Mouse (Mus musculus) E14TG2a.4 (cell line): ENCODE results near the gene Inhbc.

ENCODE experiments used
- H3K27me3 ChIP-seq: 2 replicates; pipeline ENCODE4 v1.6.1; 2014; ENCODE audit warnings: low read length, control low read depth; ENCODE audit not compliant: insufficient read depth
- H3K36me3 ChIP-seq: 2 replicates; pipeline ENCODE4 v1.6.1; 2014; ENCODE audit warnings: low read length, control low read depth; ENCODE audit not compliant: insufficient read depth
- H3K4me1 ChIP-seq: replicated peaks from 2 replicates; pipeline ENCODE4 v1.6.1; 2014; ENCODE audit warnings: low read depth, low read length, control low read depth
- H3K4me3 ChIP-seq: replicated peaks from 2 replicates; pipeline ENCODE4 v1.5.1; 2014; ENCODE audit warnings: mild to moderate bottlenecking, low read length
- H3K9me3 ChIP-seq: 2 replicates; pipeline ENCODE4 v1.6.1; 2014; ENCODE audit warnings: low read length, control low read depth
- CTCF ChIP-seq: conservative IDR thresholded peaks from 2 replicates; pipeline ENCODE4 v1.5.1; 2014; ENCODE audit warnings: low read length
- NANOG ChIP-seq: IDR thresholded peaks from 2 replicates; pipeline ENCODE4 v1.6.1; 2014; ENCODE audit warnings: borderline replicate concordance, low read length, mixed read lengths
- POU5F1 ChIP-seq: IDR thresholded peaks from 2 replicates; pipeline ENCODE4 v1.6.1; 2014; ENCODE audit warnings: low read length, borderline replicate concordance

Inhbc gene

GRCm38 (mm10) chr10:127326017-127326801 lies 44.0 kb downstream of the Inhbc start:
- H3K27me3 ChIP-seq: peaks cover 59% of the 10 kb centered on the region
- no peak for TF ChIP-seq CTCF
- TF ChIP-seq NANOG: no peak
- TF ChIP-seq POU5F1: no peak
- peaks cover 95% of the 10 kb centered on the region for H3K4me1 ChIP-seq
- peaks cover 27% of the 10 kb centered on the region for H3K36me3 ChIP-seq
- H3K4me3 ChIP-seq: peak overlapping the region; percentile 76
- no peaks in the 10 kb centered on the region for H3K9me3 ChIP-seq

GRCm38 (mm10) chr10:127325454-127326016 lies 44.7 kb downstream of the Inhbc start:
- Histone ChIP-seq H3K27me3 (peaks cover 63% of the 10 kb centered on the region), H3K4me3 (peak overlapping the region; percentile 76), H3K36me3 (peaks cover 20% of the 10 kb centered on the region), H3K9me3 (no peaks in the 10 kb centered on the region), H3K4me1 (peaks cover 91% of the 10 kb centered on the region)
- TF ChIP-seq POU5F1: no peak
- TF ChIP-seq NANOG: no peak
- no peak for TF ChIP-seq CTCF

- no peaks in the 10 kb centered on the region for H3K9me3 ChIP-seq
- 0 out of 2 replicates have a peak overlapping the region, but pooled peaks have one; percentile 39 for H3K4me3 ChIP-seq
- TF ChIP-seq NANOG: no peak
- TF ChIP-seq CTCF: peak; percentile 66
- H3K27me3 ChIP-seq: peaks cover 63% of the 10 kb centered on the region
- peaks cover 10% of the 10 kb centered on the region for H3K36me3 ChIP-seq
- peaks cover 81% of the 10 kb centered on the region for H3K4me1 ChIP-seq
Measured at GRCm38 (mm10) chr10:127324495-127324894, 45.7 kb downstream of the Inhbc start.

- TF ChIP-seq CTCF: no peak
- no peak for TF ChIP-seq NANOG
- TF ChIP-seq POU5F1: no peak
- Histone ChIP-seq H3K4me3 (0 out of 2 replicates have a peak overlapping the region, but pooled peaks have one; percentile 10), H3K27me3 (peaks cover 63% of the 10 kb centered on the region)
Measured at GRCm38 (mm10) chr10:127323131-127323855, 46.9 kb downstream of the Inhbc start.

GRCm38 (mm10) chr10:127322669-127323068 lies 47.6 kb downstream of the Inhbc start:
- no peaks in the 10 kb centered on the region for H3K36me3 ChIP-seq
- peak overlapping the region; percentile 49 for H3K4me3 ChIP-seq
- TF ChIP-seq POU5F1: no peak
- no peak for TF ChIP-seq NANOG
- no peak for TF ChIP-seq CTCF
- peaks cover 63% of the 10 kb centered on the region for H3K4me1 ChIP-seq
- H3K9me3 ChIP-seq: no peaks in the 10 kb centered on the region
- peaks cover 58% of the 10 kb centered on the region for H3K27me3 ChIP-seq

More at GRCm38 (mm10) chr10:127323131-127323855, 46.9 kb downstream of the Inhbc start:
- Histone ChIP-seq H3K36me3 (no peaks in the 10 kb centered on the region), H3K9me3 (no peaks in the 10 kb centered on the region), H3K4me1 (peaks cover 69% of the 10 kb centered on the region)

- Histone ChIP-seq H3K4me1 (peaks cover 58% of the 10 kb centered on the region), H3K9me3 (no peaks in the 10 kb centered on the region), H3K27me3 (peaks cover 54% of the 10 kb centered on the region), H3K4me3 (peak overlapping the region; percentile 49), H3K36me3 (no peaks in the 10 kb centered on the region)
- TF ChIP-seq CTCF: no peak
- TF ChIP-seq NANOG: no peak
- TF ChIP-seq POU5F1: no peak
Measured at GRCm38 (mm10) chr10:127322178-127322577, 48.1 kb downstream of the Inhbc start.

- Histone ChIP-seq H3K4me3 (peak within 1 kb of the TSS; percentile 49), H3K9me3 (no peaks in the 10 kb centered on the region), H3K4me1 (peaks cover 53% of the 10 kb centered on the region), H3K27me3 (peaks cover 48% of the 10 kb centered on the region), H3K36me3 (no peaks in the 10 kb centered on the region)
- TF ChIP-seq NANOG: no peak
Measured at GRCm38 (mm10) chr10:127321621-127322020, 48.6 kb downstream of the Inhbc start, which contains the start of gene Arhgap9. Gene Arhgap9 (plus strand): TSS chr10:127321964.

- Histone ChIP-seq H3K9me3 (no peaks in the 10 kb centered on the region), H3K27me3 (peaks cover 31% of the 10 kb centered on the region), H3K4me1 (peaks cover 38% of the 10 kb centered on the region), H3K4me3 (no peak overlapping the region), H3K36me3 (no peaks in the 10 kb centered on the region)
- TF ChIP-seq POU5F1 (no peak), NANOG (no peak), CTCF (no peak)
Measured at GRCm38 (mm10) chr10:127319969-127320368, 50.3 kb downstream of the Inhbc start.
